Comparison of ENCODE assay signal across 8 mouse cellular contexts in the genomic region with DNA sequence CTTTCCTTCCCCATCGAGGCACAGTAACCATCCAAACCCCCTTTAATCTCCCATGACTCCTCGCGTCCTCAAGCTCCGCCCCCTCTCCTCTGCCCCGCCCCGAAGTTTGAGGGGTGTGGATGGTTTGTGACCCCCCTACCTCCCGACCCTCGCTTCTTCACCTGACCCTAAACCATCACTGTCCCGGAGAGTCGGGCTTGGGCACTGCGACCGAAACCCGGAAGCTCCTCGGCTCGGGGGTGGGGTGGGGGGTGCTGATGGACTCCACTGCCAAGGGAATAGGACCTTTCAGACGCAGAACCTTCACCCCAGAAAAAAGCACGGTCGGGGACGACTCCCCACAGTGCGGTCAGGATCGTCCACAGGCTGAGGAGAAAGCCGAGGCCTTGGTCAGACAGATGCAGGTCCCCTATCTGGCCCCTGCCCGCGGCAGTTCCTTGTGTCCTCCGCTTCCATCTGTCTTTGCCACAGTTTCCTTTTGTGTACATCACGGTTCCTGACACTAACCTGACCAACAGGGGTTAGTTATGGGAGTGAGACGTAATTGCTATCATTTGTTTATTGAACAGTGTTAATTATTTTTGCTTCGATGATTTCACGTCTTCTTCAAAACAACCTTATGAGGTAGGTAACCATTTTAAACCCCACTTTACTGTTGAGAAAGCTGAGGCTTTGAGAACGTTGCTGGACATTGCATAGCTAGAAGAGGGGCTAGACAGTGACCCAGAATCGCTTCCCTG. TPM values are rescaled to one million over a fixed set of nuclear protein-coding genes. Genes with fewer than 3 reads are reported as not detected.
A peak's percentile ranks its signal among the peaks of the same experiment; 100 is the strongest.
DNase-seq lines count a peak whose midpoint lies in the region; ATAC-seq and TF ChIP-seq lines count a peak whose summit lies in the region.

No protein-coding gene starts in this region.

- no peaks in the 10 kb centered on the region for H3K9me3 ChIP-seq in hindbrain, embryonic 16.5 days (ENCODE audit: control insufficient read depth, low read length)
- no peaks in the 10 kb centered on the region for H3K9me3 ChIP-seq in midbrain, embryonic 14.5 days (ENCODE audit: control insufficient read depth, low read length)

- no peak for TF ChIP-seq POLR2A in thymus, adult 2 months (IDR thresholded peaks at IDR 0.05; ENCODE audit: control insufficient read depth, extremely low read depth, insufficient read depth, low read length, poor library complexity)

- no peaks in the 10 kb centered on the region; the same call in 1 of the 2 replicates for H3K36me3 ChIP-seq in thymus, adult 2 months (ENCODE audit: control insufficient read depth, insufficient read depth, low read length)
- H3K36me3 ChIP-seq in hindbrain, embryonic 16.5 days (ENCODE audit: control insufficient read depth, insufficient read depth, low read length), result peaks cover 11% of the 10 kb centered on the region; the same call in 1 of the 2 replicates
- H3K36me3 ChIP-seq in midbrain, embryonic 14.5 days (ENCODE audit: control insufficient read depth, insufficient read depth, low read length), result peaks cover 34% of the 10 kb centered on the region

- peak overlapping the region; percentile 84 for H3K4me3 ChIP-seq in thymus, adult 2 months (ENCODE audit: control insufficient read depth, insufficient read depth, low read length)
- peak overlapping the region; percentile 75 for H3K4me3 ChIP-seq in hindbrain, embryonic 16.5 days (ENCODE audit: low read length)
- H3K4me3 ChIP-seq in midbrain, embryonic 14.5 days (replicated peaks; ENCODE audit: low read depth, low read length), result peak overlapping the region; percentile 81

- H3K4me2 ChIP-seq in hindbrain, embryonic 16.5 days (ENCODE audit: low read length), result peak overlapping the region; percentile 82
- H3K4me2 ChIP-seq in midbrain, embryonic 14.5 days (ENCODE audit: low read length), result peak overlapping the region; percentile 73

- WGBS in thymus, adult 2 months, result 2% methylated on average over 31 of the region's 31 CpGs
- WGBS in hindbrain, embryonic 16.5 days, result 5% methylated on average over 31 of the region's 31 CpGs
- 6% methylated on average over 31 of the region's 31 CpGs for WGBS in midbrain, embryonic 14.5 days

- peak; percentile 67 for DNase-seq in gastrocnemius, postnatal 10 days
- DNase-seq in gastrocnemius, postnatal 25 days, result no peak
- DNase-seq in thymus, adult 2 months, result no peak
- no peak for DNase-seq in thymus, postnatal 0 days (ENCODE audit: low spot score)
- DNase-seq in midbrain, embryonic 14.5 days, result peak; percentile 43
- DNase-seq in cerebellum, adult 8-10 months, result no peak
- no peak for DNase-seq in kidney, postnatal 4 days

- peak overlapping the region; percentile 53; the same call in 1 of the 2 replicates for H3K27ac ChIP-seq in thymus, adult 2 months (ENCODE audit: control insufficient read depth, insufficient read depth, low read length)
- peak overlapping the region; percentile 86 for H3K27ac ChIP-seq in hindbrain, embryonic 16.5 days (ENCODE audit: low read depth, low read length)
- peak overlapping the region; percentile 86 for H3K27ac ChIP-seq in midbrain, embryonic 14.5 days (replicated peaks; ENCODE audit: low read depth, low read length)

- H3K27me3 ChIP-seq in thymus, adult 2 months (ENCODE audit: control insufficient read depth, insufficient read depth, low read length), result no peaks in the 10 kb centered on the region
- no peaks in the 10 kb centered on the region for H3K27me3 ChIP-seq in hindbrain, embryonic 16.5 days (replicated peaks; ENCODE audit: control insufficient read depth, insufficient read depth, low read length)
- H3K27me3 ChIP-seq in midbrain, embryonic 14.5 days (ENCODE audit: control insufficient read depth, insufficient read depth, low read length), result no peaks in the 10 kb centered on the region

- peak; percentile 67 for ATAC-seq in hindbrain, embryonic 16.5 days
- ATAC-seq in midbrain, embryonic 14.5 days (ENCODE audit: low FRiP score, low TSS enrichment), result peak; percentile 76

- peak overlapping the region; percentile 75 for H3K9ac ChIP-seq in hindbrain, embryonic 16.5 days (ENCODE audit: low read depth, low read length)
- H3K9ac ChIP-seq in midbrain, embryonic 14.5 days (replicated peaks; ENCODE audit: low read length), result peak overlapping the region; percentile 74

- H3K4me1 ChIP-seq in thymus, adult 2 months (replicated peaks; ENCODE audit: control insufficient read depth, insufficient read depth, low read length), result no peaks in the 10 kb centered on the region; the same call in 1 of the 2 replicates
- peaks cover 14% of the 10 kb centered on the region for H3K4me1 ChIP-seq in hindbrain, embryonic 16.5 days (ENCODE audit: control insufficient read depth, insufficient read depth, low read depth, low read length)
- H3K4me1 ChIP-seq in midbrain, embryonic 14.5 days (ENCODE audit: control insufficient read depth, insufficient read depth, low read length), result peaks cover 10% of the 10 kb centered on the region

- TF ChIP-seq CTCF in thymus, adult 2 months (IDR thresholded peaks at IDR 0.05; ENCODE audit: borderline replicate concordance, control insufficient read depth, extremely low read depth, insufficient read depth, low read length, poor library complexity), result no peak

RNA-seq across cellular contexts. Expression of a gene that starts 0.5 kb away (rescaled TPM):
- 10 to 100 TPM; 15.7 to 18.9 TPM for total RNA-seq in gastrocnemius, postnatal 10 days (2021)
- total RNA-seq in gastrocnemius, postnatal 25 days (2021), result 10 to 100 TPM; 11.5 to 14.6 TPM
- 74.1 and 74.2 TPM in 2 replicates for polyA plus RNA-seq in thymus, adult 2 months (2012; rRNA removed)
- polyA plus RNA-seq in thymus, postnatal 0 days (2015; fragmentation: Nextera tagmentation; extraction: Ambion mirVana), result 41.1 and 45.1 TPM in 2 replicates
- 81.6 and 85.0 TPM in 2 replicates for polyA plus RNA-seq in hindbrain, embryonic 16.5 days (2015; fragmentation: Nextera tagmentation; extraction: Ambion mirVana)
- polyA plus RNA-seq in midbrain, embryonic 14.5 days (2014; fragmentation: Nextera tagmentation; extraction: Ambion mirVana), result 76.4 and 78.4 TPM in 2 replicates

RNA-seq across cellular contexts. Expression of a gene that starts 11.2 kb away (rescaled TPM):
- total RNA-seq in gastrocnemius, postnatal 10 days (2021), result 10 to 100 TPM; 20.8 to 25.5 TPM
- total RNA-seq in gastrocnemius, postnatal 25 days (2021), result 10 to 100 TPM; 12.4 to 13.1 TPM
- polyA plus RNA-seq in thymus, adult 2 months (2012; rRNA removed), result 89.9 TPM in 2 replicates
- polyA plus RNA-seq in thymus, postnatal 0 days (2015; fragmentation: Nextera tagmentation; extraction: Ambion mirVana), result 13.1 and 15.4 TPM in 2 replicates
- polyA plus RNA-seq in hindbrain, embryonic 16.5 days (2015; fragmentation: Nextera tagmentation; extraction: Ambion mirVana), result 26.6 and 29.2 TPM in 2 replicates
- 38.5 and 42.4 TPM in 2 replicates for polyA plus RNA-seq in midbrain, embryonic 14.5 days (2014; fragmentation: Nextera tagmentation; extraction: Ambion mirVana)

RNA-seq across cellular contexts. Expression of a gene that starts 16.7 kb away (rescaled TPM):
- 10 to 100 TPM; 48.7 to 54.4 TPM for total RNA-seq in gastrocnemius, postnatal 10 days (2021)
- 10 to 100 TPM; 70.0 to 71.3 TPM for total RNA-seq in gastrocnemius, postnatal 25 days (2021)
- polyA plus RNA-seq in thymus, adult 2 months (2012; rRNA removed), result 0.12 and 0.27 TPM in 2 replicates
- 0.07 TPM in 1 of 2 replicates, not detected in the other for polyA plus RNA-seq in thymus, postnatal 0 days (2015; fragmentation: Nextera tagmentation; extraction: Ambion mirVana)
- polyA plus RNA-seq in hindbrain, embryonic 16.5 days (2015; fragmentation: Nextera tagmentation; extraction: Ambion mirVana), result 0.09 and 0.11 TPM in 2 replicates
- polyA plus RNA-seq in midbrain, embryonic 14.5 days (2014; fragmentation: Nextera tagmentation; extraction: Ambion mirVana), result 0.12 TPM in 1 of 2 replicates, not detected in the other

RNA-seq across cellular contexts. Expression of a gene that starts 34.3 kb away (rescaled TPM):
- total RNA-seq in gastrocnemius, postnatal 10 days (2021), result 10 to 100 TPM; 56.0 to 64.8 TPM
- 10 to 100 TPM; 36.6 to 37.8 TPM for total RNA-seq in gastrocnemius, postnatal 25 days (2021)
- 59.7 and 67.9 TPM in 2 replicates for polyA plus RNA-seq in thymus, adult 2 months (2012; rRNA removed)
- 95.2 and 96.8 TPM in 2 replicates for polyA plus RNA-seq in thymus, postnatal 0 days (2015; fragmentation: Nextera tagmentation; extraction: Ambion mirVana)
- 70.4 and 76.8 TPM in 2 replicates for polyA plus RNA-seq in hindbrain, embryonic 16.5 days (2015; fragmentation: Nextera tagmentation; extraction: Ambion mirVana)
- 77.6 and 84.4 TPM in 2 replicates for polyA plus RNA-seq in midbrain, embryonic 14.5 days (2014; fragmentation: Nextera tagmentation; extraction: Ambion mirVana)

RNA-seq across cellular contexts. Expression of a gene that starts 36.6 kb away (rescaled TPM):
- 1 to 10 TPM in 1 of 2 experiments, under 1 TPM in 1; 0.99 to 1.2 TPM for total RNA-seq in gastrocnemius, postnatal 10 days (2021)
- total RNA-seq in gastrocnemius, postnatal 25 days (2021), result not detected
- polyA plus RNA-seq in thymus, adult 2 months (2012; rRNA removed), result 13.0 and 17.7 TPM in 2 replicates
- 8.6 and 11.4 TPM in 2 replicates for polyA plus RNA-seq in thymus, postnatal 0 days (2015; fragmentation: Nextera tagmentation; extraction: Ambion mirVana)
- 2.9 and 3.6 TPM in 2 replicates for polyA plus RNA-seq in hindbrain, embryonic 16.5 days (2015; fragmentation: Nextera tagmentation; extraction: Ambion mirVana)
- 2.6 and 3.0 TPM in 2 replicates for polyA plus RNA-seq in midbrain, embryonic 14.5 days (2014; fragmentation: Nextera tagmentation; extraction: Ambion mirVana)

Comparison
In these comparisons a context has a peak if more than half of its experiments do, and no peak if none do; other contexts are left out.
1. DNase-seq: peak in gastrocnemius, postnatal 10 days (single experiment) and midbrain, embryonic 14.5 days (single experiment); none in gastrocnemius, postnatal 25 days (single experiment), thymus, adult 2 months (single experiment), thymus, postnatal 0 days (single experiment), cerebellum, adult 8-10 months (single experiment) and kidney, postnatal 4 days (0 of 2).
2. Peak in every context shown above with its lines, with median percentiles within 50 percentile points of each other: H3K27ac ChIP-seq and H3K4me3 ChIP-seq.